Mouse (Mus musculus) intestine, embryonic 14.5 days (tissue): ENCODE measurements around the gene Nfib. TPM values are rescaled to one million over a fixed set of nuclear protein-coding genes. Genes with fewer than 3 reads are reported as not detected.
A peak's percentile ranks its signal among the peaks of the same experiment; 100 is the strongest.

Source experiments
- ATAC-seq: fragments of 200-750 bp; cut with Nextera tagmentation; replicated peaks from 2 replicates; pipeline ENCODE4 v1.8.0; 2017; ENCODE audit warnings: low read depth, moderate number of reproducible peaks, moderate TSS enrichment, moderate library complexity; ENCODE audit not compliant: low FRiP score, low TSS enrichment
- DNase-seq: peaks from one replicate; pipeline ENCODE4 v3.0.0-alpha.2; 2018; ENCODE audit warnings: low spot score
- H3K27ac ChIP-seq: fragments of 300-500 bp; sonication (generic); 2 replicates; pipeline ENCODE4 v1.5.1; 2014; ENCODE audit warnings: low read depth, mild to moderate bottlenecking, control low read depth
- H3K27me3 ChIP-seq: fragments of 300-500 bp; sonication (generic); replicated peaks from 2 replicates; pipeline ENCODE4 v1.6.1; 2014; ENCODE audit warnings: low read length, control low read depth; ENCODE audit not compliant: control insufficient read depth, insufficient read depth
- H3K36me3 ChIP-seq: fragments of 300-500 bp; sonication (generic); 2 replicates; pipeline ENCODE4 v1.6.1; 2014; ENCODE audit warnings: low read length, control low read depth; ENCODE audit not compliant: control insufficient read depth, insufficient read depth
- H3K4me1 ChIP-seq: fragments of 300-500 bp; sonication (generic); replicated peaks from 2 replicates; pipeline ENCODE4 v1.6.1; 2014; ENCODE audit warnings: low read length, control low read depth, mixed read lengths; ENCODE audit not compliant: control insufficient read depth, insufficient read depth
- H3K4me2 ChIP-seq: fragments of 300-500 bp; sonication (generic); 2 replicates; pipeline ENCODE4 v1.6.1; 2014; ENCODE audit warnings: low read length
- H3K4me3 ChIP-seq: fragments of 300-500 bp; sonication (generic); 2 replicates; pipeline ENCODE4 v1.5.1; 2014; ENCODE audit warnings: low read depth, low read length, control low read depth, mixed read lengths
- H3K9ac ChIP-seq: fragments of 300-500 bp; sonication (generic); 2 replicates; pipeline ENCODE4 v1.6.1; 2014; ENCODE audit warnings: mild to moderate bottlenecking, low read length
- H3K9me3 ChIP-seq: fragments of 300-500 bp; sonication (generic); 2 replicates; pipeline ENCODE4 v1.6.1; 2016; ENCODE audit warnings: low read length, control low read depth; ENCODE audit not compliant: control insufficient read depth
- WGBS: fragments of 180-500 bp; shearing (Covaris S2); extraction: QIAGEN DNeasy Blood & Tissue Kit; methylation state at CpG from one replicate; pipeline ENCODE4 v1.1.7; 2014; 5-methylcytosine and 5-hydroxymethylcytosine counted together
- polyA plus RNA-seq: library from polyadenylated mRNA; unstranded; fragments of >200 nt; fragmentation: Nextera tagmentation; extraction: Ambion mirVana; gene quantifications from 2 replicates; pipeline ENCODE4 v1.2.1, GENCODE M21; 2014

The Nfib gene
- polyA plus RNA-seq, 1 experiment from 2014 or later: 61.7 TPM

DNA sequence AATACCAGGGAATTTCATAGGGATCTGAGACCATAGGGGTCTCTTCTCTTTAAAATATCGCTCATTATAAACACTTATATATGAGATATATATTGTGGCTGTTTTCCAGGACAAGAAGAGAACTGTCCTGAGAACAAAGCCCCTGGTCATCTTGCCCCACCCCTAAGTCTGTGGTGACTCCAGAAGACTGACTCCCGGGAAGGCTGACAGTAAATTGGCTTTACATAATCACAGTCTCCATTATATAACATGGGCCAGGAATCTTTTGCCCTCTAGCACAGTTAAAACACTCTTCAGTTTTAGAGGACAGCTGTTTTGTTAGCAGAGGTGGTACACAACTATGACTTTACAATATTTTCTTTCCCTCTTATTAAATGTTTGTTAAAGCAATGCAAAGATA, 315.0 kb downstream of the Nfib start:
- H3K27ac ChIP-seq: no peak overlapping the region
- H3K4me3 ChIP-seq: no peak overlapping the region
- H3K36me3 ChIP-seq: no peaks in the 10 kb centered on the region
- no peak overlapping the region for H3K4me2 ChIP-seq
- ATAC-seq (no peak), DNase-seq (no peak)
- H3K9ac ChIP-seq: no peak overlapping the region
- H3K9me3 ChIP-seq: no peaks in the 10 kb centered on the region
- WGBS: 50% methylated on average over 2 of the region's 2 CpGs
- no peaks in the 10 kb centered on the region for H3K27me3 ChIP-seq
- H3K4me1 ChIP-seq: peaks cover 13% of the 10 kb centered on the region; the same call in 1 of the 2 replicates

DNA sequence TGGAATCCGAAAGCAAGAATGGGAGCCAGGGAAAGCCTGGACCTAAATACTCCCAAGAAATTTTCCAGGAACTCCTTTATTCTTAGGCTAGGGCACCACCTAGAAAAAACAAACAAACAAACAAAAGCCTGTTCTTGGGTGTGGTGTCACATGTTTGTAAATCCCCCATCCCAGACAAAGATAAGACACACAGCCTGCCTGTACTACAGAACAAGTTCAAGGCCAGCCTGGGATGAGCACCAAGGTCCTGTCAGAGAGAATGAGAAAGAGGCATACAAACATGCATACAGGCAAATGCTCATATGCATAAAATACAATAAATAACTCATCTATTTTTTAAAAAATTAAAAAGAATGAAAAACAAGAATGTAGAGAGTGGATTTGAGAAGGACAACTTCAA, 315.7 kb downstream of the Nfib start:
- no peak overlapping the region for H3K4me3 ChIP-seq
- H3K27me3 ChIP-seq: no peaks in the 10 kb centered on the region
- H3K27ac ChIP-seq: no peak overlapping the region
- no peak overlapping the region for H3K9ac ChIP-seq
- no peak for DNase-seq
- no peak for ATAC-seq
- no peaks in the 10 kb centered on the region for H3K9me3 ChIP-seq
- H3K36me3 ChIP-seq: no peaks in the 10 kb centered on the region
- WGBS: 92% methylated on average over 1 of the region's 1 CpGs
- no peak overlapping the region for H3K4me2 ChIP-seq
- H3K4me1 ChIP-seq: peaks cover 13% of the 10 kb centered on the region; the same call in 1 of the 2 replicates

GRCm38 (mm10) chr4:82387620-82388019, 317.9 kb downstream of the Nfib start:
- Histone ChIP-seq H3K27me3 (no peaks in the 10 kb centered on the region), H3K9me3 (no peaks in the 10 kb centered on the region), H3K27ac (no peak overlapping the region), H3K36me3 (no peaks in the 10 kb centered on the region), H3K9ac (no peak overlapping the region), H3K4me2 (no peak overlapping the region), H3K4me1 (peaks cover 20% of the 10 kb centered on the region), H3K4me3 (no peak overlapping the region)
- DNase-seq (no peak), ATAC-seq (no peak)
- 80% methylated on average over 4 of the region's 4 CpGs for WGBS

DNA sequence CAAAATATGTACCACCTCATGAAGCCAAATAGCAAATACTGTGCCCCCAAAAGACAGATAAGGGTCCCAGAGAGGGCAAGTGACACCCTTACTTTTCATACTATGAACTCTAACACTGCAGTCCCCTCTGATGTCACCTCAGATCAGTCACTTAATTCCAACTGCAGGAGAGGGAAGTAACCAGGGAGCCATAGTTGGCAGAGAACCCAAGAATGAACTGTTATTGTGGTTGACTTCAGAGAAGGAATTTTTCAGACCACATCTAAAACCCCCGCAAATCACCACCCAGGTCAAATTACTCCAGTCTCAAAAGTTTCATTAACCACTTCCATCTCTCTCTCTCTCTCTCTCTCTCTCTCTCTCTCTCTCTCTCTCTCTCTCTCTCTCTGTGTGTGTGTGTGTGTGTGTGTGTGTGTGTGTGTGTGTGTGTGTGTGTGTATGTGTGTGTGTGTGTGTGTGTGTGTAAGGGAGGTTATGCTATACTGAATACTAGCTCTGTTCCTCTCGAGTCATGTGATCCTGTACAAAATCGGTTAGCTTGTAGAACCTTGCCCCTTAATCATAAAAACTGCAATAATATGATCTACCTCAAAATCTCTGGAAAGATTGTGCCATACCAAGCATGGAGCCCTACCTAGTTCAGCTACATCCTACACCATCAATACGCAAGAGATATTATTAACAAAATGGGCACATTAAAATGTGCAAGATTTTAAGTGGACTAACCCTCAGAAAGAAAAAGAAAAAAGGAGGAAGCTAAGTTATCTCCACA, 319.1 kb downstream of the Nfib start:
- ATAC-seq (no peak), DNase-seq (no peak)
- Histone ChIP-seq H3K9ac (no peak overlapping the region), H3K27me3 (no peaks in the 10 kb centered on the region), H3K4me1 (peaks cover 18% of the 10 kb centered on the region), H3K27ac (no peak overlapping the region), H3K36me3 (no peaks in the 10 kb centered on the region), H3K4me3 (no peak overlapping the region), H3K4me2 (no peak overlapping the region), H3K9me3 (no peaks in the 10 kb centered on the region)
- WGBS: 71% methylated on average over 4 of the region's 4 CpGs

DNA sequence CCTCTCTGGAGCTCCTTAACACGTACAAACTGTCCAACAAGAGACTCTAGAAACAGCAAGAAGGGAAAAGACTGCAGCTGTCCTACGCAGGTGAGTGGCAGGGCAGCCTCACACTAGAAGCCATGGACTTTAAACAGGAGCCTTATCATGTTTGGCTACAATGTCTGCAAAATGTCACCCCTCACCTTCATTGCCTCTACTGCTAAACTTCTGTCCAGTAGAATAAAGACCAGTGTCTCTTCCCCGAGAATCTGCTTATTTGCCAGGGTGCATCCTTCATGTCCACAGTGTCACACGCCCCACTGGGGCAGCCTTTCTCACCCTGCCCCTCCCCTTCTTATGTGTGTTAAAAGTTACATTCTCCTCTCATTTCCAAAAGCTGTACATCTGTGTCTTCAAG, 319.9 kb downstream of the Nfib start:
- no peak overlapping the region for H3K4me3 ChIP-seq
- H3K27me3 ChIP-seq: no peaks in the 10 kb centered on the region
- no peak overlapping the region for H3K4me2 ChIP-seq
- ATAC-seq (no peak), DNase-seq (no peak)
- no peak overlapping the region for H3K9ac ChIP-seq
- H3K36me3 ChIP-seq: no peaks in the 10 kb centered on the region
- no peaks in the 10 kb centered on the region for H3K9me3 ChIP-seq
- 53% methylated on average over 4 of the region's 4 CpGs for WGBS
- no peak overlapping the region; the same call in 1 of the 2 replicates for H3K27ac ChIP-seq
- H3K4me1 ChIP-seq: peaks cover 14% of the 10 kb centered on the region

DNA sequence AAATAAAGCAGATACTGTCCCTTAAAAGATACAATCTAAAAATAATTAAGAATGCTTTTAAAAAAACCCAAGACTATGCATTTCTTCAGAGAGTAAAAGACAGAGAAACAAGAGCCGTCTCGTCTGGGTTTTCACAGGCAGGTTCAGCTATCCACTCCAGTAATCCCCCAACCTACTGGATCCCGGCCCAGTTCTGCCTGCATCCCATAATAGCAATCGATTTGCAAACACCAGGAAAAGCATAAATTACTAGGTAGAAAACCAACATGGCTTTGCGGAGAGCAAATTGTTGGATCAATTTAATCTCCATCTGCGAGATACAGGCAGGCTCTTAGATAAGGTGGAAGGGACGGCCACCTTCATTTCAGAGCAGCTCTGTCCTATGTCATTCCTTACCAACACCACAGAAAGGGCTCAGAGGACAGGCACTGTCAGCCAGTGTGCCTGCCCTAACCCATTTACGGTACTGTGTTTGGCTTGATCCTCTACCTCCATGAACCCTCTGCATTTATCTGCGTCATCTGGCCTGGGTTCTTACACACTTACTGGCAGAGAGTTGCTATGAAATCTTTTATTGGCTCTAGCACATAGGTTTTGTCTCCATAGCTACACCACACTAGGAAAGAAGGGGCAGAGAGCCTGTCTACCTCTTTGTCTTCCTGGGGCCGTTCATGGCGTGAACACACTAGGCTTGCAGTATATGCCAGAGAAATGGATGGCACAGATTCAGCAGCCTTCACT, 321.4 kb downstream of the Nfib start:
- Histone ChIP-seq H3K4me3 (no peak overlapping the region), H3K9ac (no peak overlapping the region), H3K4me1 (peaks cover 14% of the 10 kb centered on the region), H3K36me3 (0 out of 2 replicates have a peak, but pooled peaks cover 4% of the 10 kb centered on the region), H3K27ac (peak overlapping the region; percentile 38), H3K9me3 (no peaks in the 10 kb centered on the region), H3K27me3 (no peaks in the 10 kb centered on the region), H3K4me2 (no peak overlapping the region)
- ATAC-seq (peak; percentile 44; the same call in 1 of the 2 replicates), DNase-seq (no peak)
- WGBS: 63% methylated on average over 11 of the region's 11 CpGs

GRCm38 (mm10) chr4:82383346-82383745, 322.2 kb downstream of the Nfib start:
- DNase-seq (no peak), ATAC-seq (peak; percentile 58; the same call in 1 of the 2 replicates)
- Histone ChIP-seq H3K9me3 (no peaks in the 10 kb centered on the region), H3K4me1 (peaks cover 14% of the 10 kb centered on the region), H3K4me2 (no peak overlapping the region), H3K27ac (no peak overlapping the region), H3K4me3 (no peak overlapping the region), H3K36me3 (0 out of 2 replicates have a peak, but pooled peaks cover 4% of the 10 kb centered on the region), H3K27me3 (no peaks in the 10 kb centered on the region), H3K9ac (no peak overlapping the region)
- 78% methylated on average over 8 of the region's 8 CpGs for WGBS

DNA sequence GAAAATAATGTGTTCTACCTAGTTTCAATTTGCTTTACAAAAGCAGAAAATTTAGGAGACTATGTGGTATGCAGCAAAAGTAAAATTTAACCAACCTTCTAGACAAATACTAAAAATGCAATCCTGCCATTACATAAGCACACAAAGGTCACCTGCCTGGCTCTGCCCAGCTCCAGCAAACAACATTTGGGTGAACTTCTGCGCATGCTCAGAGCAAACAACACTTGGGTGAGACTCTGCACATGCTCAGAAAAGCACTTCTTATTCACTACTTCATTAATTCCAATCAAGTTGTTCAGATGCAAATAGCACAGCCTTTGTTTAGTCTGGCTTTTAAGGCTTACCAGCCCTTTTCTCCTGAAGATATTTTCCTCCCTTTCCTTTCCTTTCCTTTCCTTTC, 323.8 kb downstream of the Nfib start:
- Histone ChIP-seq H3K9me3 (no peaks in the 10 kb centered on the region), H3K4me2 (no peak overlapping the region), H3K4me1 (peaks cover 11% of the 10 kb centered on the region), H3K36me3 (0 out of 2 replicates have a peak, but pooled peaks cover 4% of the 10 kb centered on the region), H3K4me3 (no peak overlapping the region), H3K27me3 (no peaks in the 10 kb centered on the region), H3K9ac (no peak overlapping the region), H3K27ac (no peak overlapping the region)
- WGBS: 61% methylated on average over 1 of the region's 1 CpGs
- ATAC-seq (no peak), DNase-seq (no peak)
